ENCODE assay signal across 7 mouse cellular contexts in genomic region chr3:96503083-96503450, GRCm38 (mm10). TPM values are rescaled to one million over a fixed set of nuclear protein-coding genes. Genes with fewer than 3 reads are reported as not detected.
DNase-seq lines count a peak whose midpoint lies in the region; ATAC-seq and TF ChIP-seq lines count a peak whose summit lies in the region.

No protein-coding gene starts in this region.

- POLR2A ChIA-PET in Patski (lab: Charles Lee), result interaction anchor here (0.6 kb wide), 1 partner anchor 37 kb away, joined by 6 read pairs; no protein-coding TSS in a partner anchor

- H3K4me3 ChIP-seq in cerebellum, adult 2 months (replicated peaks; ENCODE audit: insufficient read depth, low read depth, low read length), result peak overlapping the region; percentile 89
- H3K4me3 ChIP-seq in forebrain, embryonic 16.5 days (replicated peaks; ENCODE audit: low read length), result peak overlapping the region; percentile 79
- H3K4me3 ChIP-seq in hindbrain, embryonic 13.5 days, result peak overlapping the region; percentile 72
- H3K4me3 ChIP-seq in macrophage (ENCODE audit: inconsistent target), result peak overlapping the region; percentile 79

- ATAC-seq in Patski, result no peak
- ATAC-seq in forebrain, embryonic 16.5 days, result no peak
- ATAC-seq in hindbrain, embryonic 13.5 days (ENCODE audit: low FRiP score), result no peak

- peak; percentile 96 for TF ChIP-seq CTCF in Patski (IDR thresholded peaks at IDR 0.05)
- peak; percentile 79 for TF ChIP-seq CTCF in cerebellum, adult 2 months (IDR thresholded peaks at IDR 0.05; ENCODE audit: borderline replicate concordance, insufficient read depth, low read depth, low read length)

- H3K79me2 ChIP-seq in macrophage (ENCODE audit: inconsistent target), result no peaks in the 10 kb centered on the region

- H3K36me3 ChIP-seq in forebrain, embryonic 16.5 days (ENCODE audit: control insufficient read depth, insufficient read depth), result no peaks in the 10 kb centered on the region
- no peaks in the 10 kb centered on the region for H3K36me3 ChIP-seq in hindbrain, embryonic 13.5 days
- no peaks in the 10 kb centered on the region for H3K36me3 ChIP-seq in macrophage (ENCODE audit: inconsistent target)

- under 1% methylated on average over 7 of the region's 7 CpGs for WGBS in cerebellum, adult 2 months
- under 1% methylated on average over 7 of the region's 7 CpGs for WGBS in forebrain, embryonic 16.5 days
- WGBS in hindbrain, embryonic 13.5 days, result 3% methylated on average over 7 of the region's 7 CpGs
- 2% methylated on average over 7 of the region's 7 CpGs for WGBS in macrophage (ENCODE audit: missing documents)

- no peak for TF ChIP-seq POLR2A in cerebellum, adult 2 months (IDR thresholded peaks at IDR 0.05; ENCODE audit: borderline replicate concordance, insufficient read depth, low read length)

- in situ Hi-C loops in Patski (cut with MboI; ENCODE audit: low pct_unique_long_range_greater_than_20kb), result loop anchor here (10.0 kb wide), 2 partner anchors 178 to 218 kb away; no protein-coding TSS in a partner anchor

- H3K9ac ChIP-seq in forebrain, embryonic 16.5 days (replicated peaks; ENCODE audit: low read depth, low read length), result no peak overlapping the region
- H3K9ac ChIP-seq in hindbrain, embryonic 13.5 days, result peak overlapping the region; percentile 66

- H3K9me3 ChIP-seq in forebrain, embryonic 16.5 days (ENCODE audit: control insufficient read depth, low read length), result no peaks in the 10 kb centered on the region
- no peaks in the 10 kb centered on the region for H3K9me3 ChIP-seq in hindbrain, embryonic 13.5 days

- H3K4me1 ChIP-seq in cerebellum, adult 2 months (ENCODE audit: control insufficient read depth, insufficient read depth, low read length), result no peaks in the 10 kb centered on the region
- H3K4me1 ChIP-seq in forebrain, embryonic 16.5 days (replicated peaks; ENCODE audit: control insufficient read depth, insufficient read depth, low read length), result no peaks in the 10 kb centered on the region; the same call in 1 of the 2 replicates
- peaks cover 9% of the 10 kb centered on the region; the same call in 1 of the 2 replicates for H3K4me1 ChIP-seq in hindbrain, embryonic 13.5 days (replicated peaks)

- no peaks in the 10 kb centered on the region for H3K27me3 ChIP-seq in Patski
- H3K27me3 ChIP-seq in cerebellum, adult 2 months (ENCODE audit: control insufficient read depth, insufficient read depth, low read length), result no peaks in the 10 kb centered on the region
- H3K27me3 ChIP-seq in forebrain, embryonic 16.5 days (replicated peaks; ENCODE audit: control insufficient read depth, insufficient read depth, low read length), result no peaks in the 10 kb centered on the region
- H3K27me3 ChIP-seq in hindbrain, embryonic 13.5 days, result no peaks in the 10 kb centered on the region

- no peak for DNase-seq in Patski (ENCODE audit: low read depth, low spot score)
- peak; percentile 67 to 74 for DNase-seq in cerebellum, adult 2 months
- peak; percentile 68 to 81 for DNase-seq in layer of hippocampus, postnatal 14 days (ENCODE audit: low spot score in 2 of 2)
- peak; percentile 81 to 87 for DNase-seq in right cerebral cortex, adult 2 months (ENCODE audit: low spot score in 2 of 2)

- CTCF ChIA-PET in Patski (lab: Charles Lee), result interaction anchor here (0.8 to 3.5 kb wide), 16 partner anchors 13 to 234 kb away, joined by 3 to 14 read pairs (median 4); partner anchors contain the start of gene Gm16253

- H3K27ac ChIP-seq in cerebellum, adult 2 months (ENCODE audit: insufficient read depth, low read length), result no peak overlapping the region
- no peak overlapping the region for H3K27ac ChIP-seq in forebrain, embryonic 16.5 days (ENCODE audit: low read length)
- no peak overlapping the region for H3K27ac ChIP-seq in hindbrain, embryonic 13.5 days
- H3K27ac ChIP-seq in macrophage, result peak overlapping the region; percentile 27; the same call in 1 of the 2 replicates

- H3K4me2 ChIP-seq in forebrain, embryonic 16.5 days (ENCODE audit: low read length), result peak overlapping the region; percentile 99
- peak overlapping the region; percentile 89 for H3K4me2 ChIP-seq in hindbrain, embryonic 13.5 days

RNA-seq across cellular contexts. Expression of gene Hfe2, which starts 21.9 kb away (rescaled TPM):
- polyA plus RNA-seq in Patski (2021), result not detected
- 0.21 and 0.41 TPM in 2 replicates for polyA plus RNA-seq in cerebellum, adult 2 months (2012; rRNA removed)
- 0.66 and 1.1 TPM in 2 replicates for polyA plus RNA-seq in forebrain, embryonic 16.5 days (2015; fragmentation: Nextera tagmentation; extraction: Ambion mirVana)
- polyA plus RNA-seq in hindbrain, embryonic 13.5 days (2015; fragmentation: Nextera tagmentation; extraction: Ambion mirVana), result 0.89 and 0.92 TPM in 2 replicates
- total RNA-seq in layer of hippocampus, postnatal 14 days (2021), result under 1 TPM in 1 of 2 experiments, not detected in 1; 0.16 TPM
- not detected for total RNA-seq in macrophage (2018; cell fraction: chromatin; rRNA removed)
- total RNA-seq in macrophage (2018; cell fraction: cytosol; rRNA removed), result not detected
- total RNA-seq in macrophage (2018; cell fraction: nucleus; rRNA removed), result not detected
- not detected in 3 replicates for polyA plus RNA-seq in macrophage (2018)

RNA-seq across cellular contexts. Expression of gene BC107364, which starts 51.0 kb away (rescaled TPM):
- polyA plus RNA-seq in Patski (2021) (not detected), macrophage (2018) (not detected in 3 replicates)
- not detected in 2 replicates for polyA plus RNA-seq in cerebellum, adult 2 months (2012; rRNA removed)
- not detected in 2 replicates for polyA plus RNA-seq in forebrain, embryonic 16.5 days (2015; fragmentation: Nextera tagmentation; extraction: Ambion mirVana)
- polyA plus RNA-seq in hindbrain, embryonic 13.5 days (2015; fragmentation: Nextera tagmentation; extraction: Ambion mirVana), result not detected in 2 replicates
- total RNA-seq in layer of hippocampus, postnatal 14 days (2021), result not detected
- total RNA-seq in macrophage (2018; cell fraction: chromatin; rRNA removed), result not detected
- total RNA-seq in macrophage (2018; cell fraction: cytosol; rRNA removed), result not detected
- not detected for total RNA-seq in macrophage (2018; cell fraction: nucleus; rRNA removed)

RNA-seq across cellular contexts. Expression of gene Txnip, which starts 54.7 kb away (rescaled TPM):
- polyA plus RNA-seq in Patski (2021), result 338 TPM
- 15.2 and 21.9 TPM in 2 replicates for polyA plus RNA-seq in cerebellum, adult 2 months (2012; rRNA removed)
- 63.4 and 75.9 TPM in 2 replicates for polyA plus RNA-seq in forebrain, embryonic 16.5 days (2015; fragmentation: Nextera tagmentation; extraction: Ambion mirVana)
- polyA plus RNA-seq in hindbrain, embryonic 13.5 days (2015; fragmentation: Nextera tagmentation; extraction: Ambion mirVana), result 60.5 and 67.6 TPM in 2 replicates
- 10 to 100 TPM; 48.3 to 49.8 TPM for total RNA-seq in layer of hippocampus, postnatal 14 days (2021)
- total RNA-seq in macrophage (2018; cell fraction: chromatin; rRNA removed), result 100 to 1,000 TPM in 9 of 26 experiments, 10 to 100 TPM in 16, 1 to 10 TPM in 1; 8.8 to 741 (median 70.0) TPM
- total RNA-seq in macrophage (2018; cell fraction: cytosol; rRNA removed), result 100 to 1,000 TPM in 16 of 26 experiments, 10 to 100 TPM in 10; 12.9 to 504 (median 163) TPM
- total RNA-seq in macrophage (2018; cell fraction: nucleus; rRNA removed), result 100 to 1,000 TPM in 11 of 26 experiments, 10 to 100 TPM in 15; 14.5 to 587 (median 82.2) TPM
- 198 to 536 TPM (median 239 TPM) in 3 replicates for polyA plus RNA-seq in macrophage (2018)
